Mouse (Mus musculus) liver (tissue): Measurements from ENCODE around the gene Zfp677.
"Not testable (repeated sequence)": the region's sequence is repeated elsewhere in the genome, so short reads cannot be mapped to it uniquely, and the experiment has no call there.

ENCODE experiments used
- DNase-seq: peaks from one replicate; pipeline ENCODE4 v3.0.0-alpha.2; 2020; ENCODE audit warnings: mixed read lengths

The Zfp677 gene

GRCm38 (mm10) chr17:21383391-21384056 is at the start of gene Zfp677:
Zfp677 (plus strand) TSS chr17:21383748.
- peak; percentile 71 for DNase-seq

GRCm38 (mm10) chr17:21368018-21368417 is 15.5 kb upstream of the Zfp677 start:
- not testable (repeated sequence) for DNase-seq

GRCm38 (mm10) chr17:21369925-21370719 is 13.4 kb upstream of the Zfp677 start:
- DNase-seq, result peak; percentile 60

DNA sequence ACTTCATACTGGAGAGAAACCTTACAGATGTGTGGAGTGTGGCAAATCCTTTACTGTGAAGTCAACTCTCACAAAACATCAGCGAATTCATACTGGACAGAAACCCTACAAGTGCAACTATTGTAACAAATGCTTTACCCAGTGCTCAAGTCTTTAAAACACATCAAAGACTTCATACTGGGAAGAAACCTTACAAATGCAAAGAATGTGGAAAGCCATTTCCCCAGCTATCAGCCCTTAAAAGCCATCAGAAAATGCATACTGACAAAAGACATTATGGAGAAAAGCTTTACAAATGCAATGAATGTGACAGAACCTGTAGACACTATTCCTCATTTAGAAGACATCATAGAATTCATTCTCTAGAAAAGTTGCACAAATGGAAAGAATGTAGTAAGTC is 8.2 kb upstream of the Zfp677 start:
- no peak for DNase-seq

DNA sequence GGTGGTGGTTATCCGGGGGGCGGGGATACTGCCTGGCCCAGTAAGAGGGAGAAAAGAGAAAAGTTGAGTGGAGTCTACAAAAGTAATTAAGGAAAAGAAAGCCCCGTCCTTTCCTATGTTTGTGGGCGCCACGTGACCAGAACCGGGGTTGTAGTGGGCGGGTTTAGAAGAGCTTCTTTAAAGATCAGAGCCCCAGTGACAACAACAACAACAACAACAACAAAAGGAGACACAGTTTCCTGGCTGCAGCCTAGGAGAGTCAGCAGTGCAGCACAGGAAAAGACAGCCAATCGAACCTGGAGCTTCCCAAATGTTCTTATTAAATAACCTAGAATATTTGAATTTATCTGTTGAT is 486 bp downstream of the Zfp677 start:
- DNase-seq, result peak; percentile 19

DNA sequence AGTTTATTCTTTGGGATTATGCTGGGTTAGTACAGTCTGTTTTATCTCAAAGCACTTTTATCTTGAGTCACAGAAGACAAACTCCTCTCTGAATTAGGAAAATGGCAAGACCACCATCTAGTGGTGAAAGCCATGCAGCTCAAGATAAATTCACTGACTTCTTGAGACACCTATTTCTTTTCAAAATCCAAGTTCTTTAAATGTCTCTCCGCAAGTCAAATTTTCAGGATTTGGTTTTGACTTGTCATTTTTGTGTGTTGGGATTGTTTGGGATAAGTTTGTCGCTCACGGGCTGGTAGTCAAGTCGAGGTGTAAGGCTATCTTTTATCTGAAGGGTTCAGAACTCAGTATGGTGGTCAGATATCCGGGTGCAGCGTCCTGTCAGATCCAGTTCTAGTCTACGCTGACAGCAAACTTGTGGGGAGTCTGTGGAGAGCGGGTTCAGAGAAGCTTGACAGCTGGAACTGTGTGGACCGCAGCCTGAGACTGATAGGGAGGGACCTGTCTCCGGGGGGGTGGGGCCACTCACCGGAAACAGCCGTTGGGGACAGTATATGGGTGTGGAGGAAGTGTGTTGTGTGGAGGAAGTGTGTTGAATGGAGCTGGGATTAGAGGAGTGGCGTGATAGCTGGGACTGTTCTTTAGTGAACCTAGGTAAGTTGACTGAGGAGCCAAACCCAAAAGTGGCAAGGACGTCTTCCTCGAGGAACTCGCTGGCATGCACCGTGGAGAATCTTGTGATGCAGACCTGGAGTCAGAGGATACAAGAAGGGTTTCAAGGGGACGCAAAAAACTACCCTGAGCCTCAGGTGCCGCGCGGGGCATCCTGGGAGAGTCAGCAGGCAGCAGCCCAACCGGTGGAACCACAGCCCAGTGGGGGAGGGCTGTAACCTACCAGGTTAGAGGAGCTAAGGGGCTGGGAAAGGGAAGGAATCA is 39.4 kb downstream of the Zfp677 start, which contains the start of gene Zfp54:
Zfp54 (plus strand) TSS at position 564 of the 936 bp plus-strand sequence.
- DNase-seq, result peak; percentile 88

- peak; percentile 3 for DNase-seq
Measured at GRCm38 (mm10) chr17:21438806-21439400, 55.4 kb downstream of the Zfp677 start.
